Mouse (Mus musculus) adrenal gland, postnatal 0 days (tissue): Measurements from ENCODE around the gene Spib. TPM values are rescaled to one million over a fixed set of nuclear protein-coding genes. Genes with fewer than 3 reads are reported as not detected.

Source experiments
- microRNA-seq: library from miRNA; unstranded; fragments of <30 nt; microRNA quantifications from one replicate; pipeline ENCODE4, GENCODE M21; 2016; ENCODE audit warnings: borderline replicate concordance; ENCODE audit not compliant: insufficient number of aligned reads
- polyA plus RNA-seq: library from polyadenylated mRNA; unstranded; fragments of >200 nt; fragmentation: Nextera tagmentation; extraction: Ambion mirVana; gene quantifications from 2 replicates; pipeline ENCODE4 v1.2.1, GENCODE M21; 2015

The Spib gene
- 0.50 and 0.86 TPM in 2 replicates for polyA plus RNA-seq

DNA sequence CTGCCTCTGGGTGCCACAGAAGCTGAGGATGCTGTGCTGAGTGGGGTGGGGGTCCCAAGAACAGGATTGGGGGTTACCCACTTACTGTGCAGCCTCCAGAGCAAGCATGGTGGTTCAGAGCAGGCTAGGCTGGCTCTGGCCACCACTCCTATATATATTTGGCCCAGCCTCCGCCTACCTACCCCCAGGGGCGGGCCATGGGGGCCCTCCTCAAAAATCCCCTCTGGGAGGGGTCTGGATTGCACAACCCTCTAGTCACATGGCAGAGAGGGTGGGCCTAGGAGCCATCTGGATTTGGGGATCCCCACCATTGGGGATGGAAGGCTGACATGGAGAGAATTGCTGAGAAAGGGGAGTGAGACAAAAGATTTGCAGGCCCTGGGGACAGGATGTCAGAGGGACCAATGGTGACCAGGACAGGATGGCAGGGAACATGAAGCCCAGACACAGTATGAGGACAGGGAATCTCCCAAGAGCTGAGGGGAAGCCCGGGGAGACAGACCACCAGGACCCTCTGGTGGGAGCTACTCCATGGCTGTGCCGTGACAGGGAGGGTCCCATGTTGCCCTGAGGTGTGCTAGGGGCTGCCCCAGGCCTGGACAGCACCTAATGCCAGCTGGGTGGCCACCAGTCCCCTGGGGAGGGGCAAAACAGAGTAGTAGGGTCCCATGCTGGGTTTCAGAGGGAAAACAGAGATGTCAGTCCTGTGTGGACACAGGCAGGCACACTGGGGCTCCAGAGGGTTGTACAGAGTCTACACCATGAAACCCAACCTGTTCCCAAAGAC lies at the start of gene Spib:
Gene Spib (minus strand): TSS at position 126 of the 787 bp plus-strand sequence.

DNA sequence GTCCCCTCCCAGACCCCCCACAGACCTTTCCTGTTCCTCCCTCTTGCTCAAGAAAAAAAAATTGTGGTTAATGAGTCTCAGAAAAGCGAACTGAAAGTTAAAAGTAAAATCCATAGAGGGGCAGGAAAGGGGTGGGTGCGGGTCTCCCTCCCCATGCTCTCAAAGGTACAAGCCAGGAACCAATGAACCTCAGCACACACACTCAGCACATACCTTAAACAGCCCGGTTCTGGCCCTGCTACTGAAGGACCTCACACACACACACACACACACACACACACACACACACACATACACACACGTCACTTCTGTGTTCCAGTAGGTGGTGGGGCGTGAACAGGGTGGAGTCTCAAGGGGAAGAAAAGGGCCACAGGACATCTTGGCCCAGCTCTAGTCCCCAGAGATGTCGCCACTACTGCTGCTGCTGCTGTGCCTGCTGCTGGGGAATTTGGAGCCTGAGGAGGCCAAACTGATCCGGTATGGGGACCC lies 40.4 kb upstream of the Spib start, which contains the start of gene Napsa:
Gene Napsa (plus strand): TSS at position 168 of the 489 bp plus-strand sequence.

DNA sequence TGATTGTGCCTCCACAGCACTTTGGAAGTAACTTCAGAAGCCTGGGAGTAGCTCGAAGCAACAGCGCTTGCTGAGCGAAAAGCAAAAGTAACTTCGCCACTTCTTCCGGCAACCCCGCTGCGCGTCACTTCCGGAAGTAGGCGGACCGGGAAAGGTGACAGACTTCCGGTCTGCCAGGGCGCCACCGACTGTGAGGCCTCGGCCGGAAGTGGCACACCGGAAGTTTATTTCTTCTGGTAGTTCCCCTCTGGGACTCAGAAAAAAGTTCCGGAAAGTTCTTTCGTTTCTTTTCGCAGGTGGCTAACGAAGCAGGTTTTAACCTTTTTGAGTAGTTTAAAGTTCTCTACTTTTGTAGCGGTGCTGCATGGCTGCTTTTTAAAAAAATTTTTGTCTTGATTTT lies 22.0 kb upstream of the Spib start, which contains the start of gene Nr1h2:
Gene Nr1h2 (minus strand): TSS at position 126 of the 400 bp plus-strand sequence.

DNA sequence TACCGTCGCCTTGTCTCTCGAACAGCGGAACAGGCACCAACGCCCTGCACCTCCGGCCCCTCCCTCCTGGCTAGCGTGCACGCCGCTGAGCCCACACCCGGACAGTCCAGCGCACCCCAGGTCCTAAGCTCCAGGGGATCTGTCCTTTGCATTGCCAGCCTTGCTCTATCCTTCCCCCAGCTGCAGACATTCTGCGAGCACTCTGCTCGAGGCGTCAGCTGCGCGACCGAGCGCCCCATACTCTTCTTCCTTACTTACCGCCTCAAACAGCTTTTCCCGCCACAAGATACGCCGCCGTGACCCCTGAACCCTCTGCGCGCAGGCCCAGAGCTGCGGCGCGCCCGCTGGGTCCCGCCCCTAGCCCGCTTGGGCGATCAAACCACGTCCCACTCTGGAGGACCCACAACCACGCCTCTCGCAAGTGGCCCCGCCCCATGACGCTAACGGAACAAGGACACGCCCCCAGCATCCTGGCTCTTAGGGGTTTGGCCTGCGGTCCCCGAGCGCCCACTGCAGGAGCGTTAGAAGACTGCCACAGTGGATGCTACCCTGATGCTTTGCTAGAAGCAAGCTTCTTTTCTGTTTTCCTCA lies 16.7 kb upstream of the Spib start, which contains the start of gene Pold1:
Gene Pold1 (minus strand): TSS at position 353 of the 591 bp plus-strand sequence.

DNA sequence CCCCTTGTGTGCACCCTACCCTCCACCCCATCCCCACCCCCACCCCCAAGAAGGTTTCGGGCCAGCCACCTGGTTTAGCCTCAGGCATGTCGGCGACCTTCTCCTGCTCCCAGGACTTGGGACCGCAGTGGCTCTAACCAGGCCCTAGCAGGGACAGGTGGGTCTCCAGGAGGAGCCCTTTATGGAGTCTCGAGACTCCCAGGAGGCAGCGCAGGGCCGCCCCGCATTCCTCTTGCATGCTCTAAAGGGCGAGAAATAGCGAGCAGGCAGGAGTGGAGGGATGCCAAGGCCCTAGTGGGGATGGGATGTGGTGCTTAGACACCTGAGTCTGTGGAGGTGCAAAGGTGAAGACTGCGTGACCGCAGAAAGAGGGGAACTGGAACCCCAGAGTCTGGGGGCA lies 7.4 kb downstream of the Spib start, which contains the start of gene Mybpc2:
Gene Mybpc2 (minus strand): TSS at position 155 of the 400 bp plus-strand sequence.

DNA sequence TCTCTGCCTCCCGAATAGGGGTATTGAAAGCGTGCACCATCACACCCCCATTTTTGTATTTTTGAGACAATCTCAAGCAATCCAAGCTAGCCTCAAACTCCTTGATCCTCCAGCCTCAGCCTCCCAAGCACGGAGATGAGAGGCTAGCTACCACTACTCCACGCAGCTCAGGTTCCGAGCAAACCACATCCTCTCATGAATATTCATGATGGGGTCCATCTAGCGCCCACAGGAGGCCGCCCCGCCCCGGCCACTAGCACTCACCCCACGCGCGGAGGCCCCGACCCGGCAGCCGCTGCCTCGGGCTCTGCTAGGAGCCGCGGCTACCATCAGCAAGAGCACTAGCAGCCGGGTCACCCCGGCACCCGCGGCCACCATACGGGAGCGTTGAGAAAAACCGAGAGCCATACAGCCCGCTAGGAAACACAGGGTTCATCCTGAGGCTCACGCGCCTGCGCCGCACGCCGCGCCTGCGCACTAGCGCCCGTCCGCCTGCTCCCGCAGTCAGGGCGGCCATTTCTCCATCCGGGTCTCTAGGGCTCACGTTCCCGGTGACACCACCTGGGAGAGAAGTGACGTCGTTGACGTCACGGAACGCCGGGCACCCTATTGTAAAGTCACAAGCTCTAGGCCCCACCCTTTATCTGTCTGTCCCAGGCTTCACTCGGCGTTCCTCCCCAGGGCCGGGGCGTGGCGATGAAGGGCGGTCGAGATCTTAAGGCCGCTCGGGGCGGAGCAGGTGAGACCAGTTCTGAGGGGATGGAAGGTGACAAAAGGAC lies 35.7 kb downstream of the Spib start, which contains the start of the genes Emc10 and Fam71e1:
Gene Emc10 (minus strand): TSS at position 538 of the 779 bp plus-strand sequence.
Gene Fam71e1 (plus strand): TSS at position 590 of the 779 bp plus-strand sequence.

Small RNA genes lying within 50 kb of the gene (microRNA-seq; reads per million reads assigned to microRNA genes)
- gene Mir7053 = not detected

Other genes with a start within 250 kb of the Spib start
- 9.6 and 11.3 TPM in 2 replicates for gene Clec11a, start 225.2 kb downstream of the Spib start, polyA plus RNA-seq
- gene Shank1, start 221.8 kb downstream of the Spib start, polyA plus RNA-seq = 2.0 and 2.9 TPM in 2 replicates
- gene Syt3, start 148.0 kb downstream of the Spib start, polyA plus RNA-seq = 3.1 and 3.6 TPM in 2 replicates
- gene 1700008O03Rik, start 146.3 kb downstream of the Spib start, polyA plus RNA-seq = 1.2 and 2.0 TPM in 2 replicates
- gene Lrrc4b, start 103.1 kb downstream of the Spib start, polyA plus RNA-seq = 1.3 and 3.1 TPM in 2 replicates
- 1.4 and 2.2 TPM in 2 replicates for gene Aspdh, start 66.7 kb downstream of the Spib start, polyA plus RNA-seq
- gene Josd2, start 64.1 kb downstream of the Spib start, polyA plus RNA-seq = 53.4 and 55.2 TPM in 2 replicates
- gene Emc10, start 35.5 kb downstream of the Spib start, polyA plus RNA-seq = 102 and 104 TPM in 2 replicates
- gene Fam71e1, start 35.5 kb downstream of the Spib start, polyA plus RNA-seq = 17.2 and 25.9 TPM in 2 replicates
- gene Mybpc2, start 7.4 kb downstream of the Spib start, polyA plus RNA-seq = 0.41 and 0.92 TPM in 2 replicates
- gene Pold1, start 16.8 kb upstream of the Spib start, polyA plus RNA-seq = 19.6 and 23.4 TPM in 2 replicates
- gene Nr1h2, start 21.9 kb upstream of the Spib start, polyA plus RNA-seq = 63.2 and 98.6 TPM in 2 replicates
- gene Napsa, start 40.3 kb upstream of the Spib start, polyA plus RNA-seq = 3.6 and 4.3 TPM in 2 replicates
- 0.63 and 2.0 TPM in 2 replicates for gene Kcnc3, start 58.6 kb upstream of the Spib start, polyA plus RNA-seq
- gene Myh14, start 138.8 kb upstream of the Spib start, polyA plus RNA-seq = 1.7 and 2.0 TPM in 2 replicates
- not detected in 2 replicates for gene Izumo2, start 176.7 kb upstream of the Spib start, polyA plus RNA-seq
- 25.8 and 41.4 TPM in 2 replicates for gene Vrk3, start 216.3 kb upstream of the Spib start, polyA plus RNA-seq
- 0.16 and 0.37 TPM in 2 replicates for gene Zfp473, start 219.0 kb upstream of the Spib start, polyA plus RNA-seq